Mouse (Mus musculus) megakaryocyte progenitor cell, adult 5-6 weeks (primary cell): ENCODE measurements around the gene Zc3h12d. TPM values are rescaled to one million over a fixed set of nuclear protein-coding genes. Genes with fewer than 3 reads are reported as not detected.

Experiments used
- ATAC-seq: replicated peaks from 2 replicates; pipeline ENCODE4 v1.8.0; 2016; ENCODE audit warnings: mild to moderate bottlenecking, moderate TSS enrichment, inconsistent platforms; ENCODE audit not compliant: poor library complexity
- total RNA-seq, 2 experiments: library from RNA; stranded (forward) in 1 of 2; stranded (reverse) in 1 of 2; fragments of 157-497, 149-512 nt in 1 of 2; fragments of 200-1000 nt in 1 of 2; gene quantifications; 2 replicates each; pipeline versions ENCODE4 v1.2.3 to v1.2.4; 2015 to 2017

Zc3h12d gene
- total RNA-seq (2015) (0.22 TPM in 1 of 2 replicates, not detected in the other), total RNA-seq (2017) (0.17 TPM in 1 of 2 replicates, not detected in the other)

DNA sequence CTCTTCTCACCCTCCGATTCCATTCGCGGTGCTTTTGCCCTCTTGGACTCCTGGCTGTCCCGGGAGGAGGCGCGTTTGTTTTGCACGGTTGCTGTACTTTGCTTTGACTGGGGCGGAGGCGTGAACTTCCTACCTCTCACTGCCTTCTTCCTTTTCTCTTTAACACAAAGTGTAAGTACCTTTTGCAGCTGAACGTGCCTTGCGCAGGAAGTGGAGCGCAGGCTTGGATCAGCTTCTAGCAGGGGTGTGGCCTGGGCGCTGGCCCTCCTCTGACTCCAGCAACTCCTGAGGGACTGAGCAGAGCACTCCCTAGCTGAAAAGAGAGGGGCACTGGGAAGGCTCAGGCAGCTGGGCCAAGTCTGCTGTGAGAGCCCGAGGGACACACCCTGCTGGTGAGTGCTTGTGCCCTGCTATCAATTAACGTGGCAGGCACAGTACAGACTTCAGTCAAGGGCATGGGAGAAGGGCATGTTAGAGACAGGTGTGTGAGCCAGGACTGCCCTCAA, at the start of gene Zc3h12d:
Gene Zc3h12d (plus strand): TSS at position 300 of the 506 bp plus-strand sequence.
- ATAC-seq: peak; percentile 58

DNA sequence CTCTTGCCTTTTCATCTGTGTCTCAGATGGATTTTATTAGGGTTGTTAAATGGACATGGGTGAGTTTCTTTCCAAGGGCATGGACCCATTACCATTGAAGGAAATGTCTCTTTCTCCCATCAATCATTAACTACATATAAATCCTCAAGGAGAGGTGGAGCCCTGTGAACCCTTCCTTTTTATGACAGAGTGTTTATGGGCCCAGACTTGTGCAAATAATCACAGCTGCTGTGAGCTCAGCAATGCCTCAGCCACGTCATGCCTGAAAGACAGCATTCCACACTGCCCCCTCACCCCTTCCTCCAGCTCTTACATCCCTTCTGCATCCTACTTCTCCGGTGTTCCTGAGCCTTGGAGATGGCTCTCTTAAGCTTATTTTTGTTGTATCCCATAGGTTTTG, 45.0 kb upstream of the Zc3h12d start:
- no peak for ATAC-seq

DNA sequence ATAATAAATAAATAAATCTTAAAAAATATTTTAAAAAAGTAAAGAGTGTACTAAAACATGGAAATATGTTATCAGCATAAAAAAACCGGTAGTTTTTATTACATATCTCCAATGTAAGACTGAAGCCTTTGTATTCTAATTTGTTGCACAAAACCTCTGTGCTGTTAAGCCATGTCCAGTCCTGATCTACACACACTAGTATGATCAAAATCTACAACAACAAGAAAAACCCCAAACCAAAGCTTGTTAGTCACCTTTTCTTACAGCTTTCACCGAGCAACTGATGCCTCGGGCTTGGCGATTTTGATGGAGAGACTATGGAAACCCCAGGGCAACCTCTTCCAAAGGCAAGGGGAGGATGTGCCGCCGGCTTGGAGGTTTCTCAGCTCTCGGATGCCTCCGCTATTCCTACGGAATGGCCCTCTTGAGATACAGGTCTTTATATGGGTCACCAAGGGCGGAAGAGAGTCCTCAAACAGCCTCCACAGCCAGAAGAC, 40.0 kb upstream of the Zc3h12d start:
- peak; percentile 36 for ATAC-seq

DNA sequence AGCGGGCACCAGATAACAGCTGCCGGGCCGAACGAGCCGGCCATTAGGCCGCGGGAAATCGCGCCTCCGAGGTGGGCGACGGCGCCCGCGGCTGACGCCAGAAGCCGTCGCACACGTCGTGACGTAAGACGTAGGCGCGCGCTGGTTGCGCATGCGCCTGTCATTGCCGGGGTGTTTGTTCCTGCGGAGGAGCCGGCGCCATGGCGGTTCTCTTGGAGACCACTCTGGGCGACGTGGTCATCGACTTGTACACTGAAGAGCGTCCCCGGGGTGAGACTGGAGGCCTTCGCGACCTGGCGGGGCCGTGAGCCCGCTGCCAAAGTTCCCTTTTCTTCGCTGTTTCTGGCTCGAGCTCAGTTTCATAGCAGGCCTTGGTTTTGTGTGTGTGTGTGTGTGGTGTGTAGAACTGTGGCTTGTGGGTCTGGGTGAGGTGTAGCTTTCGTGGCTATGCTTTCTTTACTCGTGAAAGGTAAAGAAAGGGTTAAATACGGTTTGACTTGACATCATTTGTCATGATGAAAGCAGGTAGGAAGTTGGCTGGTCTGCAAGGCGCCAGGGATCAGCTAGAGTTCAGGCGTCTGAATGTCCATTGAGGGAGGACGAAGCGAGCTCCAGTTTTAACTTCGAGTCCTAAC, 39.4 kb upstream of the Zc3h12d start, which contains the start of the genes Ginm1 and Ppil4:
Gene Ginm1 (minus strand): TSS at position 74 of the 635 bp plus-strand sequence.
Gene Ppil4 (plus strand): TSS at position 141 of the 635 bp plus-strand sequence.
- peak; percentile 99 for ATAC-seq

DNA sequence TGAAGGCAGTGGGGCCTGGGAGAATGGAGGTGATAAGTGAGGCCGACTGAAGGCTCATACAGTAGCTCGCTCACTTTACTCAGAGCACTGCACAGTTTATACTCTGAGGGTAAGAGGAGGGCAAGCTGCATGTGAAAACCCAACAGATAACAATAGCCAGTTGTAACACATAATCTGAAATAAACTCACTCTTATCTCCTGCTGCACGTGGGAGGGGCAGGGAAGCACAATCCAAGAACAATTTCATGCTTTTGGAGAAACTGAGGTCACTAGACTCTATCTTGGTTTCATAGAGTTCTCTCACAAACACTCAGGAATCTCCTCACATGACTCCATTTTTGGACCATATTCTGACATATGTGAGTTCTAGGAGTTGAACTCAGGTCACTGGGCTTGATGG, 31.0 kb upstream of the Zc3h12d start:
- no peak for ATAC-seq

DNA sequence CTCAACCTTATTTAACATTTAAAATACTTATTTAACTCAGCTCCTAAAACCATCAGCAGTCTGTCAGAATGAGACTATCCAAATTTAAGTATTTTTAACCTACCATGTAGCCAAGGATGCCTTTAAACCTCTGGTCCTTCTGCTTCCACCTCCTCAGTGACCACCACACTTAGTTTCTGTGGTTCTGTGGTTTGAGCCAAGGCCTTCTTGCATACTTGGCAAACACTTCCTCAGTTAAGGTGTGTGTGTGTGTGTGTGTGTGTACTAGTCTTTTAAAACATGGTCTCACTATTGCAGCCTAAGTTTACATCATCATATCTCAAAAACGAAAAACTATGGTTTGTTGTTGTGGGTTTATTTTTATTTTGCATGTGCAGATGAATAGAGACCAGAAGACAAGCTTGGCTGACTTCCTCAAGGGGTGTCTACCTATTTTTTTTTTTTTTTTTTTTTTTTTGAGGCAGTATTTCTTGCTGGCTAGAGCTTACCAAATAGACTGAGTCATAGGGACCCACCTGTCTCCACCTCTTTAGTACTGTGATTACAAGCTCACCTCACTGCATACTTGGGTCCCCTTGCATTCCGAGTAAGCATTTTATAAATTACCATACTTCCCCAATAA, 29.6 kb upstream of the Zc3h12d start:
- peak; percentile 39; the same call in 1 of the 2 replicates for ATAC-seq

DNA sequence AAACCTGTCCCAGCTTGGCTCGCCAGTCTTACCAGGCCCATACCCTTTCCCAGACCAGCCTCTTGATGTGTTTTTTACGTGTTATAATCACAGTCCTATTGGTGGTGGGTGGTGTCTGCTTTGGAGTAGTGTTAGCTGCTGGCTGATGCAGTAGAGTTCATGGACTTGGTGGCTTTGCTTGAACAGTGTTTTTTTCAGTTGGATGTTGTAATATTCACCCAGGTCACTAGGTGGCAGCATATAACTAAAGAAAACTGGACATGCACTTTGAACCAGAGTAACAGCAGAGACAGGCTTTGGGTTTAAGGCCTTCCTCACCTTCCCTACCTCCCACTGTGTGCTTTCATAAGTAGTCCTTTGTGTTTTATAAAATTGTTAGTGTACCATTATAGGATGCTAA, 22.3 kb upstream of the Zc3h12d start:
- peak; percentile 98 for ATAC-seq

DNA sequence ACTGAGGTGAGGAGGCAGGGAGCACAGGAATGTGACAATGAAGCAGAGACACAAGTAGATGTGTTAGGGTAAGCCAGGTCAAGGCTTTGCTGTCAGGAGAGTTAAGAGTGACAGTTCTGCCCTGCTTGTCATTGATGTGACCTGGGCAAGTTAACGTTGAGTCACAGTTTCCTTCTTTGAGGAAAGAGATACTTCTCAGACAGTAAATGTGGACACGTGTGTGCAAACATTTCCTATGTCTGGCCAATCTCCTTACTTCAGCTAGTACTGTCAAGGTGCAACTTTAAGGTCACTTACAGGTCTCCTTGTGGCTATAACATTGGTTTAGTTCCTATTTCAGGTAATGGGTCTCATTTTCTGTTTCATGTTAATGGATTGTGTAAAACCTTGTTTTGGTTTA, 15.8 kb upstream of the Zc3h12d start:
- no peak for ATAC-seq

DNA sequence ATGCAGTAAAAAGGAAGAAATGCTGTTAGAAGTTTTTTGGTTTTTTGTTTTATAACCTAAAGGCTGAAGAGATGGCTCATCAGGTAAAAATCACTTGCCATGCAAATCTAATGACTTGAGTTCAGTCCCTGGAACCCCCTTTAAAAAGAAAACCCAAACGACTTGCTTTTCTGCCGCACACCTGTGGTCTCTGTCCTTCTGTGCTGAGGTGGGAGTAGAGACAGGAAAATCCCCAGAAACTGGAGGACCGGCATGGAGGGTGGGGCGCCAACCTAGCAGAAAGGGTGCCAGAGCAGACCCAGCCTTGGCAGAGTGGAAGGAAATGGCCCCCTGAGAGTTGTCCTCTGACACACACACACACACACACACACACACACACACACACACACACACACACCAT, 13.6 kb upstream of the Zc3h12d start:
- ATAC-seq: no peak

DNA sequence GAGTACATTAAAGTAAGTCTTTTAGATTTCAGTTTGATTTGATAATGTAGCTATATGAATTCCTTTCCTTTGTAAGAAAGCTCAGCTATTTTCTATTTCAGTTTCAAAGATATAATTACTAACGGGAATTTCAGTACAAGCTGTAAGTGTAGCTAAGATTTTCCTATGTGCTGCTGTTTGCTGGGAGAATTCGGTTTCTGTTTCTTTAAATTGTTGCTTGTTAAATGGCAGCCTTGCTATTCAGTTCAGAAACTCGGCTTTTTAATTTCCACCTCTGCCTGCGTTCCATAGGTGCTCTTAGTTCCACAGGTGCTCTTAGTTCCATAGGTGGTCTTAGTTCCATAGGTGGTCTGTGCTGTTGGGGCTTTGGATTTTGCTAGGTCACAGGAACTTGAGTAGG, 13.1 kb upstream of the Zc3h12d start:
- ATAC-seq: no peak

DNA sequence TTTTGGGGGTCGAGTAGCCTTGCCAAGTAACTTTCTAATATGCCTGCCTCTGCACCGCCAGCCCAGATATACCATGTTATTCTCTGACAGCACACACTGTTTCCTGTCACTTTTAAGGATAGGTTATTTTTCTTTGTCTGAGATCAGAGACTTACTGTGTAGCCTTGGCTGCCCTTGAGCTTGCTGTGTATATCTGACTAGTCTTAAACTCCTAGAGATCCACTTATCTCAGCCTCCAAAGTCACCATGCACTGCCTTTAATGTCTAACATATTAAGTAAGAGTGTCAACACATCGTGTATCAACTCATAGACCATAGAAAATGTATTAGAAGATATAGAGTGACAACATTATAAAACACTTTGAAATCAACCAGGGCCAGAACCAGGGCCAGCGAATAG, 12.7 kb upstream of the Zc3h12d start:
- no peak for ATAC-seq

DNA sequence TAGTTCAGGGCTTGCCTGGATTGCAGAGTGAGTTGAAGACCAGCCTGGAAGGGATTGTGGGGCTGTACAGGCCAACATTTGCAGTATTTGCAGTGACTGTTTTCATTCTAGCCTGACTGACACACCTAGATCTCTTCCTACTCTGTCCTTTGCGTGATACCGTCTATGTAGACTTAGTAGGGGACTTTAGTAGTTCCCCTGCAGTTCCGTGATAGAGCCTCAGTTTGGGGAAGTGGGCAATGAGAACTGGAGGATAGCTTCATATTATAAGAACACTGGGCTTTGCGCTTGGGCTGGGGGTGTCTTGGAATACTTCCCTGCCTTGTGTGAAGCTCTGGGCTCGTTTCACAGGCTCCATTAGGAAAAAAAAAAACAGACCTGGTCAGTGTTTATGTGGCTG, 12.1 kb upstream of the Zc3h12d start:
- ATAC-seq: no peak

DNA sequence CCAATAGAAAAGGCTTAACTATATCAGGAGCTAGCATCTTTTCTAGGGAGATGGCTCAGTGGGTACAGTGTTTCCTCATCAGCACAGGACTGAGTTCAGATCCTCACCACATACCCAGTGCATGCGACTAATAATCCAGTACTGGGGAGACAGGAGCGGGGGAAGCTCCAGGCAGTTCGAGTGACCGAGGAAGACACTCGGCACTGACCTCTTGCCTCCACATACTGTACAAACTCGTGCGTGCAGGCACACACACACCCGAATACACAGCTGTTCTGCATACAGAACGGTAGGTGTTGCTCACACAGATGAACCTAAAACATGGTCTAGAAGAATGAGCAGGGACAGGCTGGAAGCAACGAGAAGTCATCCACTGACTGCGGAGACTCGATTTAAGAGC, 10.3 kb upstream of the Zc3h12d start:
- ATAC-seq: no peak

DNA sequence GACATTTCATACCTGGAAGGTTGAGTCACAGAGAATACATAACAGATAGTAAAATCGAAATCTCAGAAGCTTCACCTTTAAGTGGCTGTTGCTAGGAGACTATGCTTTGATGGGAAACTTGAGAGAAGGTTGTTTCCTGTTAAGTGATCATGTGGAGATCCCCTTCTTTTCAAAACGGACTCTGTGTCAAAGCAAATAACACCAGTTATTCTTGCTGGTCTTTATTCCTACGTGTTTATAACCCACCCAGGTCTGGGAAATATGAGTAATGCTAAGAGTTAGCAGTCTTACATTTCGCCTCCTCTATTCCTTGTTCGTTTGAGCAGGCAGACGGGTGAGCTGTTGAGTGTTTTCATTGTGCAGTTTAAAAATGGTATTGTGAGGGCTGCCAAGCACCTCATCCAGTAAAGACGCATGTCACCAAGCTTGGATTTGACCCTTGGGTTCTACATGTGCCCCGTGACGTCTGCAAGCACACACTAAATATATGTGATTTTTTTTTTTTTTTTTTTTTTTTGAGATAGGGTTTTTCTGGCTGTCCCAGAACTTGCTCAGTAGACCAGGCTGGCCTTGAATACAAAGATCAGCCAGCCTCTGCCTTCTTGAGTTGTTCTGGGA, 7.5 kb upstream of the Zc3h12d start:
- ATAC-seq: no peak

DNA sequence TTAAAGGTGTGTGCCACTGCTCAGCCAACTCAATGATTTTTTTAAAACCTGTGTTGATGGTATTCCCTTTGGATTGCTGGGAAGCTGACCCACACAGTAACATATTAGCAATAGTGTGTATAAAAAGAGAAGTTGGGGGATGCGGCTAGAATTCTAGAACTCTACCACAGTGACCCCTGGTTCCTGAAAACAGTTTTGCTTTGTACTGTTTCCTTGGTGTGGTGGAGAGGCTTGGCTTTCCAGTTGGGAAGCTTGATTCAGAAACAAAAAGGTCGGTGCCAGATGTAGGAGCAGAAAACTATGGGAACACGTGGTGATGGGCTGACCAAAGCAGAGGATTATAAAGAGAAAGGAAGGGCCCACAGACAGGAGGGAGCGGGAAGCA, 7.0 kb upstream of the Zc3h12d start:
- 0 out of 2 replicates have a peak, but pooled peaks have one; percentile 29 for ATAC-seq

DNA sequence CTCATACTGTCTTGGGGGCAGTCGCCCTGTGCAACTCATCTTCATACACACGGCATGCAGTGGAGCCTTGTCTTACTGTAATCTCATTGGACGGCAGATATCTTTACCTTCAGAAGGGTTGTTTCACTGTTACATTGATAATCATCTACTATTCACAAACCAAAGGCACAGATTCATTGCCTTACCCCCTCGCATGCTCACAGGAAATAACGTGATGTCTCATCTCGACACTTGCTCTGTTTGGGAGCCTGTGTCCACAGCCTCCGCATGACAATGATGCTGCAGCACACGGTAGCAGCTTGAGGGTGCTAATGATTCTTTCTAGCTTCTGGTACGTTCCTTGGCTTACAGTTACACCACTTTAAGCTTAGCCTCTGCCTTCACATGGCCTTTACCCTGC, 6.2 kb upstream of the Zc3h12d start:
- no peak for ATAC-seq

DNA sequence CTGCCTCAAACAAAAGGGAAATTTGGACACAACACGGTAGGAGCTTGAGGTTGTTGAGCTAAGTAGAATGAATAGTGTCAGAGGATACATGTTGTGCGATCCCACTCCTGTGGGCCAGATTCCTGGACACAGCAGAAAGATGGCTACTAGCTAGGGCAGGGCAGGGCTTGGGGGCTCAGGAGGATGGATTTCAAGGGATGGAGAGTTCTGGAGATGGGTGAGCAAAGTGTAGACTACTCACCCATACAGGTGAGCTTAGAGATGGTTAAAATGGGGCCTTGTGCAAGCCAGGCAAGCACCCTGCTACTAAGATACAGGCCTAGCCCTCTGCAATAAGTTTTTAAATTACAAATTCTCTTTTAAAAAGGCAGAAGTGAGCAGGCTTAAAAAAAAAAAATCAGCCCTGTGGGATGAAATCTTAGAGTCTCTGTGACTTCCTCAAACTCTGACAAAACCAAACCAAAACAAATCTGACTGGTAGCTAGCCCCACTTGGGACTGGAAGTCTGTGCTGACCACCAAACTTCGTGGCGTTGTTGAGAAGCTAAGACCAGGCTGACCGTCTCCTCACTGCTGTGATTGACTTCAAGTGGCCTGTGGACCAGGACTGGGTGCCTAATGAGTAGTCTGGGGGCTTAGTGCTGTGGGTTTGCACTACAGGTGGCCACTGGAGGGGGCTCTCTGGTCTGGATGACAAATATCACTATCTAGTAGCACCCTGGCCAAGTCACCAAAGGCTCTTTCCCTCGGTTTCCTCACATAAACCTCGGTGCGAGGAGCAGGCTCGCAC, 1.3 kb downstream of the Zc3h12d start:
- peak; percentile 38 for ATAC-seq

DNA sequence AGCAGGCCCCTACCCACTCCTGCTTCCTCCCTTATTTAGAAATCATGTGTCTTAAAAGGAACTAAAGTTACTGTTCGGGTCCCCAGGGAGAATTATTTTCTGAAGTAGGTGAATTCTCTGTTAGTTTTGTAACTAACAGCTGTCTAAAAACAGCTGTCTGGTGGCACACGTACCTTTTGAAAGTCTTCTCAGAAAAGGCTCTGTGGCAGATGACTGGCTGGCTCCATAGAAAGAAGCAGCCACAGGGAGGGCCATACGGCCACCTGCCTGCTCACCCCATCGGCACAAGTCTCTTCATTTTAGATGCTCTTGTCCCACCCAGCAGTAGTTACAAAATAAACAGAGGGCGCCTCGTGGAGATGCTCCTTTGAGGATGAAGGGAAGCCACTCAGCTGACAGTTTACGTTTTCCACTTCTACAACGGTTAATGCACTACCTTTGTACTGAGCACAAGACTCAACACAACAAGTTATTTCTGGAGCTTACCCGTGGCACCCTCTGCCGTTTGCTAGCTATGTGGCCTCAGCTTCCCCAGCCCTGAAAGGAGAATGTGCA, 2.5 kb downstream of the Zc3h12d start:
- no peak for ATAC-seq

DNA sequence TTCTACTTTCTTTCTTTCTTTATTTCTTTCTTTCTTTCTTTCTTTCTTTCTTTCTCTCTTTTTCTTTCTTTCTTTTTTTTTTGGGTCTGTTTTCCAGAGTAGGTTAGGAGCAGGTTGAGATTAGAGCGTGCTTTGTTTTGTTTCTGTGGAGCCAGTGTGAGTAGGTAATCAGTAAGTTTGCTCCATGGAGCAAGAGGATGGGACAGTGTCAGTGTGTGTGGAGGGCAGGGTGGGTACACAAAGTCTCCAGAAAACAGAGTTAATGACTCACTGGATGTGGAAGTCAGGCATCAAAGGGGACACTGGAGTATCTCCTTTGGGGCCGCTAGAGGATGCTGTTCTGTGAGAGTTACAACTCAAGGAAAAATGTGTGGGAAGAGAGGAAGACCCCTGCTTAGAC, 4.6 kb downstream of the Zc3h12d start:
- ATAC-seq: no peak

DNA sequence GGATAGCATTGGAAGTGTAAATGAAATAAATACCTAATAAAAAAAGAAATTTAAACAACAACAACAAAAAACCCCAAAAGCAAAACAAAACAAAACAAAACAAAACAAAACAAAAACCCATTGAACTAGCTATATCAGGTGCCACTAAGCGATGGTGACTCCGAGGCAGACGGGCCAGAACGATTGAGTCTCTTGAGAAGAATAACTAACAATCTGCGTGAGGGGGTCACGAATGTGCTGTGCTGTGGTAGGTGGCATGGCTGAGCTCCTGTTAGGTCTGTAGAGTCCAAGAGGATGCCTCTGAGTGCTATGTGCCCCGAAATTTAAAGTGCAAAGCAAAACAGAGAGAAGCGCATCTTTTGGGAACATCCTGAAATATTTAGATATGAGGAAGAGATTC, 5.2 kb downstream of the Zc3h12d start:
- no peak for ATAC-seq

DNA sequence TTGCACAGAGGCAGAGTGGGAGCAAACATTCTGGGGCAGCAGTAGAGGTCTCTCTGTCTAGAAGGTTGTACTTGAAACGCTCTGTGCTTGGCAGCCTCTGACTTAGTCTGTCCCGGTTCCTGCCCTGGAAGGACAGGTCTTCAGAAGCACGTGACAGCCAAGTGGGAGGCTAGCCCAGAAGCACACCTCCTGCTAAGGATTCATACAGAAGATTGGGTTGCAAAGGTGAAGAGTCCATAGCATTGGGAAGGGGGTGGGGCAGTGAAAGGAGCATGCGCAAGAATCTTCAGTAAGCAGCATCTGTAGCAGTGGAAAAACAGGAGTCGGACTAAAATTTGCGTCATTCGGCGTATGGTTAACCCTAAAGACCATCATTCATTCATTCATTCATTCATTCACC, 5.8 kb downstream of the Zc3h12d start:
- ATAC-seq: no peak
